Mouse (Mus musculus): ENCODE measurements around the gene Actbl2. TPM values are rescaled to one million over a fixed set of nuclear protein-coding genes. Genes with fewer than 3 reads are reported as not detected.

Actbl2 gene
- polyA plus RNA-seq, 1 experiment from 2014 or later: not detected

DNA sequence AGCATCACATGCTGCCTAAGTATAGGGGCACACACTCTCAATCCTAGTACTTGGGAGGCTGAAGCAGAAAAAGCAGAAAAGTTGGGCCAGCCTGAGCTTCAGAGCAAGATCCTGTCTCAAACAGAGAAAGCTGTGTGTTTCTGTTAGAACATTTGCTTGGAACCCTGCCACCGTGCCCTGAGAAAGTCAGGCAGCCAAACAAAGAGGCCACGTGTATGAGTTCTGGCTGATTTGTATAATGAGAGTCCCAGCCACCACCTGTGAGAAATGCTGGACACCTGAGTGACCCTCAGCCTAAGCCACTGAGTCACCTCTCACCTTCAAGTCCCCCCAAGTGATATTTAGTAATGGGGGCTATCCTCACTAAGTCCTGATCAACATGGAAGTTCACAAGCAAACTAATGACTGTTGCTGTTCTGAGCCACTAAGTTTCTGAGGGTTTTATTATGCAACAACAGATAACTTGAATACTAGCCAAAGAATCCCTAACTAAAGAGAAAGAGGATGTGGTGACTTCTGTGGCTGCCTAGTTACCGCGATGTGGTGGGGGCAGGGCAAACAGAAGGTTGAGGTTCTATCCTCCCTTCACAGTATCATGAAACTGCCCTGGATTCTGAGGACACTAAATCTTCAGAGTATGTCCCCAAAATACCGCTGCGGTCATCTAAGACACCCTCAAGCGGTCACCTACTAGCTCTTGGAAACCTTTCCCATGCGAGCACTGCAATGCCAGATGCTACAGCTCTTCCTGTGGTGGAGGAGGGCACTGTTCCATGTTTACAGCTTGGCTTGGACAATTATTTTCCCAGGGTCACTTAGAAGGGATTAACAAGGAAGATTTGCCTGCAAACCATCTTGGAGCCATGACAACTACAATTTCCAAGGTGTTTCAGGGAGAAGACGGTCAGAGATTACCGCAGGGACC, 31.9 kb downstream of the Actbl2 start:
- ATAC-seq (ENCODE audit: low read depth): no peak
- 91% methylated on average over 10 of the region's 10 CpGs for WGBS
- Histone ChIP-seq H3K4me1 (replicated peaks) (peaks cover 3% of the 10 kb centered on the region), H3K4me3 (no peak overlapping the region), H3K36me3 (no peaks in the 10 kb centered on the region), H3K27me3 (no peaks in the 10 kb centered on the region), H3K27ac (replicated peaks) (no peak overlapping the region), H3K9me3 (0 out of 2 replicates have a peak, but pooled peaks cover 8% of the 10 kb centered on the region), H3K9ac (no peak overlapping the region), H3K4me2 (no peak overlapping the region)

DNA sequence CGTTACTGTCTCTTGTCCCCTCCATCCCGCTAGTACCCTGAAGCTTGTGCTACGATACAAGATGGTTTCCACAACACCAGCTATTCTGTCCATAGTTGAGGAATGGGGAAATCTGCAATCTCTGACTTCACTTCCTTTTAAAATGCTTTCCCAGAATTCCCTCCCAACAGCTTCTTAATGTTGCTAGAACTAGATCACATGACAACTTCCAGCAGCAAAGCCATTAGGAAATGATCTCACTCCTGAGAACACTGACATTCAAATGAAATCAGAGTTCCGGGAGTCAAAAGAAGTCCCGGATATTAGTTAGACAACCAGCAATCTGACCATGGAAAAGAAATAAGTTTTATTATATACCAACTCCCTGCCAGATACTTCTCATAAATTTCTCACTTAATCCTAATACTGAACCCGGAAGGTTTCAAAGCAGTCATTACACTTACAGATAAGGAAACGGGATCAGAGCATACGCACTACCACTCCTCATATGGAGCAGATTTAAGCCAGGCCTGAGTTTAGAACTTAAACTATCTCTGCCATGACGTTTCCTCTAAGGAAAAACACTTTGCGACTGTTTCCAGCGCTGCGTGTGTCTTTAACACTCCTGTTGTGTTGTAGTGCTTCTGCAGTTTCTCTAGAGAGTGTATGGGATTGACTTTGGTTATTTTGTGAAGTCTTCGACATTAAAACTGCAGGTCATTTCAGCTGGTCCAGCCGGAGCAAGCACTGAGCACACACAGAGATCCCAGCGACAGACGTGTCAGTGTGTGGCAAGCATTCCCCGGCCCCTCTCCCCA, 36.5 kb downstream of the Actbl2 start:
- no peak overlapping the region for H3K4me3 ChIP-seq
- no peaks in the 10 kb centered on the region for H3K9me3 ChIP-seq
- WGBS: 80% methylated on average over 17 of the region's 17 CpGs

DNA sequence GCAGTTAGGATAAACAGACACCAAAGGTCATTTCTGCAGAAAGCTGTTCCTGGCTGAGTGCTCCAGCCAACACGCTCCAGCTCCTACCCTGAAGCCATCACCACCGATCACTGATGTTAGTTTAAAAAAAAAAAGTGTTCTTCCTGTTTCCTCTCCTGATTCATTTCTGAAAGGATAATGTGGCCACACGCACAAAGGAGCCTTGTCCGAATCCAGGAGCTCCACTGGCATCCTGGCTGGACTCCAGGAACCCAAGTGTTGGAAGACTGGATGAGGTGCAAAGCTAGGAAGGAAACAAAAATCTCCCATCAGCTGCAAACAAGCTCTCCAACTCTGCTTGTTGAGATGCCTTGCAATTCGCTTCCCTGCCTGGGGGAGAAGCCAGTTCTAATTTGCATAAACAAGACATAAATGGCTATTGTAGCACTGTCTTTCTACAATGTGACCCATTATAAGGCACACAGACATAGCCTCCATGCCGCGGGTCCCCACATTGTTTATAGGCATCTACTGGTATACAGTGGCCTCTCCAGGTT, 37.2 kb downstream of the Actbl2 start:
- no peaks in the 10 kb centered on the region for H3K36me3 ChIP-seq
- H3K4me3 ChIP-seq: no peak overlapping the region
- peak overlapping the region; percentile 49 for H3K27ac ChIP-seq (replicated peaks)
- 40% methylated on average over 7 of the region's 7 CpGs for WGBS
- no peak overlapping the region for H3K9ac ChIP-seq
- H3K4me2 ChIP-seq: no peak overlapping the region
- peak; percentile 71 for ATAC-seq (ENCODE audit: low read depth)
- peaks cover 10% of the 10 kb centered on the region for H3K4me1 ChIP-seq (replicated peaks)
- H3K27me3 ChIP-seq: no peaks in the 10 kb centered on the region
- H3K9me3 ChIP-seq: no peaks in the 10 kb centered on the region

More for the DNA sequence above, 36.5 kb downstream of the Actbl2 start:
- H3K4me2 ChIP-seq: no peak overlapping the region
- peaks cover 10% of the 10 kb centered on the region for H3K4me1 ChIP-seq (replicated peaks)
- H3K36me3 ChIP-seq: no peaks in the 10 kb centered on the region
- no peak for ATAC-seq (ENCODE audit: low read depth)
- H3K27ac ChIP-seq (replicated peaks): peak overlapping the region; percentile 49
- H3K27me3 ChIP-seq: no peaks in the 10 kb centered on the region
- no peak overlapping the region for H3K9ac ChIP-seq

DNA sequence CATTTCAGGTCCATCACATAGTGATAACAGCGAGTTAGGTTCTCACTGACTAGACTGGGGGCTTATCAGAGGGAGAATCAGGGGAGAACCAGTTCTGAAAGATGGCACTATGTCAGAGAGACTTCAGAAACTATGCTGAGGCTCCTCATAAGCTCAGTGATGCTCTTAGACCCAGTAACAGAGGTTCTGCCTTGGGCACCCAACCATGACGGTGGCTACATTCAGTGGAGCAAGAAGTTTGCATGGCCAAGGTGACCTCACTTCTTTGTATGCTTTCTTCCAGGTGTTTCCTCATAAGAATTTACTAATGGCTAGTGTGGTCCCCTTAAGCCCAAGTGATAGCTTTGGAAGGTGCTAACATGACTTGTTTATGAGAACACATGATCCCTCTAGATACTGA, 38.7 kb downstream of the Actbl2 start:
- WGBS: 96% methylated on average over 2 of the region's 2 CpGs
- Histone ChIP-seq H3K36me3 (no peaks in the 10 kb centered on the region), H3K9me3 (no peaks in the 10 kb centered on the region), H3K27me3 (no peaks in the 10 kb centered on the region), H3K4me1 (replicated peaks) (peaks cover 10% of the 10 kb centered on the region), H3K4me2 (no peak overlapping the region), H3K4me3 (no peak overlapping the region), H3K9ac (no peak overlapping the region), H3K27ac (replicated peaks) (no peak overlapping the region)
- ATAC-seq (ENCODE audit: low read depth): no peak

DNA sequence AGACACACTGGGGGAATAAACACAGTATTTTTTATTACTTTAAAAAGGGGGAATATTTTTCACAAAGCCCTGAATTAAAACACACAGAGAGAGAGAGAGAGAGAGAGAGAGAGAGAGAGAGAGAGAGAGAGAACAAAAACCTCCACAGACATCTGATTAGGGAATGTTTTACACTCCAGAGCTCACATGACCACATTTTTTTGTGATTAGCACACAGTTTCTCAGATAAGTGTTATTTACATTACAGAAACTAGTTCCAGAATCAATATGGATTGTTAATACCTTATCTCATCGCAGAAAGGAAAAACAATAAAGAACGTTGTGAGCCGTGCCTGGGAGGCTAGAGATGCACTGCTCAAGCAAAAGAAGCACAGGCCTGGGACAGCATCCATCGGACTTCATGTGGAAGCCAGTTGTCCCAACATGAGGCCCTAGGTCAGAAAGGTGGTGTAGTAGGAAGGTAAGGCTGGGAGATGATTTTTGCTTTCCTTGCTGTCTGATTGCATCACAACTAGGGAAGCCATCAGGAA, 40.2 kb downstream of the Actbl2 start:
- peaks cover 10% of the 10 kb centered on the region for H3K4me1 ChIP-seq (replicated peaks)
- no peak for ATAC-seq (ENCODE audit: low read depth)
- no peaks in the 10 kb centered on the region for H3K36me3 ChIP-seq
- no peaks in the 10 kb centered on the region for H3K27me3 ChIP-seq
- H3K4me2 ChIP-seq: no peak overlapping the region
- no peak overlapping the region for H3K27ac ChIP-seq (replicated peaks)
- no peaks in the 10 kb centered on the region for H3K9me3 ChIP-seq
- H3K9ac ChIP-seq: no peak overlapping the region
- 89% methylated on average over 4 of the region's 4 CpGs for WGBS
- no peak overlapping the region for H3K4me3 ChIP-seq

DNA sequence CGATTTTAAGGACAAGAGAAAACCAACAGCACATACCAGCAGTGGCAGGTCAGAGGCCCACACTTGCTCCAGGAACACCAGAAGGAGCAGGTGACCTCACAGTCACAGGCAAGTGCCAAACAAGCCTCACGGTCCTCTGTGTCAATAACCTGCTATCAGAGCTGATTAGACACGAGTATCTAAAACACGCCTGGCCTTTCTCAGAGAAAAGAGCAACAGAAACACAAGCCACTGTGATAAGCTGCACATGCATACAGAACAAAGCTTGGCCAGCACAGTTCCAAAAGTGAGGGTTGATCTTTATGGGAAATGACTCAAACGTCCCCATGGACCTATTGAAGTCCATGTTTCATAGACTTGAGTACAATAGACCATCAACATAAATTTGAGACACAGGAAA, 41.2 kb downstream of the Actbl2 start:
- 78% methylated on average over 5 of the region's 5 CpGs for WGBS
- no peaks in the 10 kb centered on the region for H3K36me3 ChIP-seq
- no peaks in the 10 kb centered on the region for H3K27me3 ChIP-seq
- H3K9ac ChIP-seq: no peak overlapping the region
- no peak for ATAC-seq (ENCODE audit: low read depth)
- H3K4me2 ChIP-seq: no peak overlapping the region
- H3K27ac ChIP-seq (replicated peaks): no peak overlapping the region
- peaks cover 10% of the 10 kb centered on the region for H3K4me1 ChIP-seq (replicated peaks)
- no peak overlapping the region for H3K4me3 ChIP-seq
- H3K9me3 ChIP-seq: no peaks in the 10 kb centered on the region

DNA sequence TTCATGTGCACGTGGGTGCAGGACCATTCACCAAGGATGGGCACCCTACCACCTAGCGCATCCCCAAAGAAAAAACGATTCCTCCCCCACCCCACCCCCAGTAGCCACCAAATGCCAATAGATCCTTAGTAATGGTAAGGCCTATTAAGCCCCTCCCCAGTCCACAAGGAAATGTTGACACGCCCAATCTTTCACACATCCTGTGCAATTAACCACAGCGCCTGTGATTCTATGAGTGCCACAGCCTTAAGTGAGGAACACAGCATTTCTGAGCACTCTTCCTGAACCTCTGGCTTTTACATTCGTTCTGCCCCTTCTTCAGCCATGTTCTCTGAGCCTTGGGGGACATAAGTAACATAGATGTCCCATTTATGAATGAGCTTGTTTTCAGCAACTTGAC, 42.8 kb downstream of the Actbl2 start:
- Histone ChIP-seq H3K9ac (no peak overlapping the region), H3K4me2 (no peak overlapping the region), H3K4me1 (replicated peaks) (no peaks in the 10 kb centered on the region), H3K27me3 (no peaks in the 10 kb centered on the region), H3K9me3 (no peaks in the 10 kb centered on the region), H3K4me3 (no peak overlapping the region), H3K27ac (replicated peaks) (no peak overlapping the region), H3K36me3 (no peaks in the 10 kb centered on the region)
- WGBS: 86% methylated on average over 6 of the region's 6 CpGs
- no peak for ATAC-seq (ENCODE audit: low read depth)

DNA sequence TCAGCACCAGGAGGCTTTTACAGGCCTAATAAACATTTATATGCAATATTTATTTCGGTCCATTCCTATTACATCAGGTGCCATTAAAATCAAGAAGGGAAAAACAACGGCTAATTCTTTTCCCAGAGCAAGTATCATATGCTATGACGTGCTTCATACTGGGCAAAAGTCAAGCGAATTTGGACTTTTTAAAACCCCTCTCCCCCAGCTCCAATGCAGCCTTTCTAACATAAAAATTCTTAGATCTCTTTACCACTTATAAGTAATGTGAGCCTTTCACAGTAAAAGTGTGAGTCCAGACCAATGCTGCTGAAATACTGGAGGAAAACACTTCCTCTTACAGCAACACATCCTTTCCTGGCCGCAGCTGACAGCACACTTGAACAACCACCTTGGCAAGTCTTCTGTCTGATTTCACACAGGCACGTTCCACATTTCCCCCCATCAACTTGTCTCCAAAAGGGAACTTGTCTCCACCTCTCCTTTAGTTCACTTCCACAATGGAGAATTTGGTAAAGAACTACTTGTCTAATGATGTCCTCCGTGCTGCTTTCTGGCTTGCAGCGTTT, 44.4 kb downstream of the Actbl2 start:
- 80% methylated on average over 8 of the region's 8 CpGs for WGBS
- ATAC-seq (ENCODE audit: low read depth): no peak
- no peak overlapping the region for H3K27ac ChIP-seq (replicated peaks)
- no peak overlapping the region for H3K4me2 ChIP-seq
- no peaks in the 10 kb centered on the region for H3K4me1 ChIP-seq (replicated peaks)
- H3K9ac ChIP-seq: no peak overlapping the region
- H3K9me3 ChIP-seq: no peaks in the 10 kb centered on the region
- H3K27me3 ChIP-seq: no peaks in the 10 kb centered on the region
- no peak overlapping the region for H3K4me3 ChIP-seq
- no peaks in the 10 kb centered on the region for H3K36me3 ChIP-seq

DNA sequence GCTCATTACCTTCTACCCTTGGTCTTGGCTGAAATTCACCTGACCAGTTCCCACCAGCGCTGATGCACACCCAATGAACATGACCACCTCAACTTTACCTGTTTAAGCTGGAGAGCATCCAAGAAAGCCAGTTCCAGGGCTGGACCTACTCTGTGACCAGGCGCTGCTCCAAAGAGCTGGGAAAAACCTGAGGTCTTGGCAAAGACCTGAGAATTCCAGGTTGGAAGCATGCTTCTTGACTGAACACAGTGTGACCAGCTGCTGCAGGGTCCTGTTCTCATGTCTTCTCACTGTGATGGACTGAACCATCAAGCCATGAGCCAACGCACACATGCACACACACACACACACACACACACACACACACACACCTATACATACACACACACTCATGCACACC, 46.0 kb downstream of the Actbl2 start:
- H3K4me3 ChIP-seq: no peak overlapping the region
- no peak overlapping the region for H3K4me2 ChIP-seq
- no peaks in the 10 kb centered on the region for H3K9me3 ChIP-seq
- H3K27ac ChIP-seq (replicated peaks): no peak overlapping the region
- 91% methylated on average over 3 of the region's 3 CpGs for whole genome bisulfite sequencing
- no peaks in the 10 kb centered on the region for H3K4me1 ChIP-seq (replicated peaks)
- ATAC-seq (ENCODE audit: low read depth): no peak
- H3K36me3 ChIP-seq: no peaks in the 10 kb centered on the region
- no peak overlapping the region for H3K9ac ChIP-seq
- H3K27me3 ChIP-seq: no peaks in the 10 kb centered on the region

DNA sequence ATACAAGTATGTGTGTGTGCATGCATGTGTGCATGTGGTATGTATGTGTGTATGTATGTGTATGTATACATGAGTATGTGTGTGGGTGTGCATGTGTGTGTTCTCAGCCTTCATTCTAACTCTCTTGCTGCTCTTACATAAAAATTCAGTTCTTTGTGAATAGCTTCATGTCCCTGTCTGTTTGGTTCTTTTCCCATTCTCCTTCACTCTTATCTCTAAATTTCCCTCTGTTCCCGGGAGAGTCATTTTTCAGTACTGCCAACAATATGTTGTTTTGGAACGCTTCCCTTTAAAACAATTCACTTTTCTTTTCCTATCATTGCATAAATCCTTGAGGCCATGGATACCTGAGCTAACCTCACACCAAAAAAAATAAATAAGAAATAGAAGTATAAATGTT, 46.6 kb downstream of the Actbl2 start:
- no peaks in the 10 kb centered on the region for H3K36me3 ChIP-seq
- no peak overlapping the region for H3K27ac ChIP-seq (replicated peaks)
- ATAC-seq (ENCODE audit: low read depth): no peak
- no peaks in the 10 kb centered on the region for H3K4me1 ChIP-seq (replicated peaks)
- 80% methylated on average over 2 of the region's 2 CpGs for WGBS
- H3K9ac ChIP-seq: no peak overlapping the region
- H3K27me3 ChIP-seq: no peaks in the 10 kb centered on the region
- no peaks in the 10 kb centered on the region for H3K9me3 ChIP-seq
- H3K4me2 ChIP-seq: no peak overlapping the region
- no peak overlapping the region for H3K4me3 ChIP-seq

DNA sequence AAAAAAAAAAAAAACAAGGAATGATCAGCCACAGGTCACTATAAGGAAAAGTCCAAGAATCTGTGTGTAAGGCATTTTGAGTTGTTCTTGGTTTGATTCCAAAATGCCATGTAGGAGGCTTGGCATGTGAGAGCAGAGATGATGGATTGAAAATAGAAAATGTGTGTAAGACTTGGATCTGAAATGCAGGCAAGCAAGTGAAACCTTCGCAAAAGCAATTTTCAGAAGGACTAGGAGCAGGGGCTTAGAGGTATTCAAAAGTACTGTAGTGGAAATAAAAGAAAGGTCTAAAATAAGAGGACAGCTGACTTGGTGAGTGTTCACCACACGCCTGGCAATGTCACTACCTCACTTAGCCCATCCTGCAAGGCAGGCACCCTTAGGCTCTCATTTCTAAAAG, 49.4 kb downstream of the Actbl2 start:
- H3K4me1 ChIP-seq (replicated peaks): no peaks in the 10 kb centered on the region
- H3K9me3 ChIP-seq: no peaks in the 10 kb centered on the region
- no peak overlapping the region for H3K4me3 ChIP-seq
- ATAC-seq (ENCODE audit: low read depth): no peak
- no peak overlapping the region for H3K9ac ChIP-seq
- no peaks in the 10 kb centered on the region for H3K27me3 ChIP-seq
- H3K36me3 ChIP-seq: no peaks in the 10 kb centered on the region
- whole genome bisulfite sequencing: 84% methylated on average over 2 of the region's 2 CpGs
- H3K27ac ChIP-seq (replicated peaks): no peak overlapping the region
- H3K4me2 ChIP-seq: no peak overlapping the region

DNA sequence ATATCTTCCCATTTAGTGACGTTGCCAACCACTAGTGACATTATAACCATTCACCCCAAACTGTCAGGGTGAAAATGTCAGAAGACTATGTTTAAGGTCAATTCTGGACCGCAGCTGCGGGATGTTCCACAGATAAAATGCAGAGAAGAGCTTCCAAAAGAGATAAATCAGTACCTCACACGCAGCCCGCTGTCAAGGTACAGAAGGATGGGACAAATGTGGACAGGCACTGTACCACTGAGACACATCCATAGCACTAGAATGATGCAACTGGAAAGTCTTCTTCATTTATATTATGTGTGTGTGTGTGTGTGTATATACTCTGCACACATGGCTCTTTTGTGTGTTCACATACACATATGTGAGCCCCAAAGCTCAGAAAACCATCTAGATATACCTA, 49.9 kb downstream of the Actbl2 start:
- H3K4me2 ChIP-seq: no peak overlapping the region
- WGBS: 93% methylated on average over 5 of the region's 5 CpGs
- H3K9ac ChIP-seq: no peak overlapping the region
- H3K36me3 ChIP-seq: no peaks in the 10 kb centered on the region
- ATAC-seq (ENCODE audit: low read depth): no peak
- H3K4me3 ChIP-seq: no peak overlapping the region
- H3K4me1 ChIP-seq (replicated peaks): peaks cover 3% of the 10 kb centered on the region
- H3K9me3 ChIP-seq: no peaks in the 10 kb centered on the region
- H3K27me3 ChIP-seq: no peaks in the 10 kb centered on the region
- H3K27ac ChIP-seq (replicated peaks): no peak overlapping the region

All from neural tube, embryonic 13.5 days (tissue).